27 mouse cellular contexts compared by ENCODE assay signal in genomic region chr3:30772631-30773030, GRCm38 (mm10). TPM values are rescaled to one million over a fixed set of nuclear protein-coding genes. Genes with fewer than 3 reads are reported as not detected.
A peak's percentile ranks its signal among the peaks of the same experiment; 100 is the strongest.
DNase-seq lines count a peak whose midpoint lies in the region; ATAC-seq and TF ChIP-seq lines count a peak whose summit lies in the region.
"Had no signal": no experiment of that assay in that cellular context is flagged by ENCODE, and none has a peak within 500 bp of the region (broad histone marks: within the 10 kb centered on the region; RNA-seq: fewer than 3 reads in every experiment).

No protein-coding gene starts in this region.

- TF ChIP-seq EP300 in stomach, postnatal 0 days (optimal IDR thresholded peaks at IDR 0.05), result no peak

- TF ChIP-seq CTCF in intestine, postnatal 0 days (IDR thresholded peaks at IDR 0.05; ENCODE audit: low read depth), result no peak
- TF ChIP-seq CTCF in stomach, postnatal 0 days (IDR thresholded peaks at IDR 0.05; ENCODE audit: low read depth), result no peak

- no peaks in the 10 kb centered on the region for H3K9me3 ChIP-seq in intestine, embryonic 16.5 days (ENCODE audit: control insufficient read depth, low read length)
- no peaks in the 10 kb centered on the region for H3K9me3 ChIP-seq in intestine, postnatal 0 days (ENCODE audit: control insufficient read depth)
- no peaks in the 10 kb centered on the region for H3K9me3 ChIP-seq in kidney, embryonic 15.5 days (replicated peaks)
- no peaks in the 10 kb centered on the region for H3K9me3 ChIP-seq in stomach, postnatal 0 days (ENCODE audit: control insufficient read depth, low read length)
- H3K9me3 ChIP-seq: embryonic facial prominence, embryonic 12.5 days; G1E; limb, embryonic 13.5 days; lung, embryonic 15.5 days; midbrain, embryonic 10.5 days; midbrain, embryonic 15.5 days; neural tube, embryonic 15.5 days had no signal

- no peaks in the 10 kb centered on the region for H3K36me3 ChIP-seq in intestine, embryonic 16.5 days (ENCODE audit: control insufficient read depth, insufficient read depth, low read length)
- no peaks in the 10 kb centered on the region for H3K36me3 ChIP-seq in intestine, postnatal 0 days (ENCODE audit: control insufficient read depth, insufficient read depth)
- no peaks in the 10 kb centered on the region for H3K36me3 ChIP-seq in kidney, embryonic 15.5 days
- no peaks in the 10 kb centered on the region for H3K36me3 ChIP-seq in stomach, postnatal 0 days (ENCODE audit: control insufficient read depth, insufficient read depth, low read length)
- H3K36me3 ChIP-seq: embryonic facial prominence, embryonic 12.5 days; G1E; limb, embryonic 13.5 days; lung, embryonic 15.5 days; midbrain, embryonic 10.5 days; midbrain, embryonic 15.5 days; neural tube, embryonic 15.5 days had no signal

- H3K27me3 ChIP-seq in intestine, embryonic 16.5 days (replicated peaks; ENCODE audit: control insufficient read depth, insufficient read depth, low read length), result no peaks in the 10 kb centered on the region
- H3K27me3 ChIP-seq in intestine, postnatal 0 days (replicated peaks; ENCODE audit: control insufficient read depth, insufficient read depth, low read length), result no peaks in the 10 kb centered on the region
- no peaks in the 10 kb centered on the region for H3K27me3 ChIP-seq in kidney, embryonic 15.5 days
- no peaks in the 10 kb centered on the region for H3K27me3 ChIP-seq in stomach, postnatal 0 days (ENCODE audit: control insufficient read depth, insufficient read depth, low read length)
- H3K27me3 ChIP-seq: embryonic facial prominence, embryonic 12.5 days; limb, embryonic 13.5 days; lung, embryonic 15.5 days; midbrain, embryonic 15.5 days; neural tube, embryonic 15.5 days had no signal

- no peak overlapping the region for H3K9ac ChIP-seq in intestine, embryonic 16.5 days (ENCODE audit: low read depth, low read length)
- no peak overlapping the region for H3K9ac ChIP-seq in intestine, postnatal 0 days (ENCODE audit: low read depth, low read length)
- H3K9ac ChIP-seq in kidney, embryonic 15.5 days, result no peak overlapping the region
- H3K9ac ChIP-seq in stomach, postnatal 0 days (ENCODE audit: low read length), result no peak overlapping the region
- H3K9ac ChIP-seq: embryonic facial prominence, embryonic 12.5 days; limb, embryonic 13.5 days; lung, embryonic 15.5 days; midbrain, embryonic 15.5 days; neural tube, embryonic 15.5 days had no signal

- no peak overlapping the region for H3K27ac ChIP-seq in intestine, embryonic 16.5 days (ENCODE audit: low read length)
- no peak overlapping the region for H3K27ac ChIP-seq in intestine, postnatal 0 days (ENCODE audit: low read depth, low read length)
- H3K27ac ChIP-seq in kidney, embryonic 15.5 days, result no peak overlapping the region
- H3K27ac ChIP-seq in stomach, postnatal 0 days (replicated peaks), result no peak overlapping the region
- H3K27ac ChIP-seq: embryonic facial prominence, embryonic 12.5 days; layer of hippocampus, adult 2 months; limb, embryonic 13.5 days; lung, embryonic 15.5 days; midbrain, embryonic 10.5 days; midbrain, embryonic 15.5 days; neural tube, embryonic 15.5 days had no signal

- H3K4me1 ChIP-seq in intestine, embryonic 16.5 days (ENCODE audit: control insufficient read depth, insufficient read depth, low read length), result no peaks in the 10 kb centered on the region
- H3K4me1 ChIP-seq in intestine, postnatal 0 days (replicated peaks; ENCODE audit: control insufficient read depth, insufficient read depth, low read length), result no peaks in the 10 kb centered on the region
- no peaks in the 10 kb centered on the region for H3K4me1 ChIP-seq in kidney, embryonic 15.5 days
- H3K4me1 ChIP-seq in stomach, postnatal 0 days (replicated peaks; ENCODE audit: control insufficient read depth, insufficient read depth), result no peaks in the 10 kb centered on the region
- H3K4me1 ChIP-seq: embryonic facial prominence, embryonic 12.5 days; limb, embryonic 13.5 days; lung, embryonic 15.5 days; midbrain, embryonic 10.5 days; midbrain, embryonic 15.5 days; neural tube, embryonic 15.5 days had no signal

- H3K4me3 ChIP-seq in intestine, embryonic 16.5 days (ENCODE audit: low read length), result no peak overlapping the region
- H3K4me3 ChIP-seq in intestine, postnatal 0 days (ENCODE audit: low read depth, low read length), result no peak overlapping the region
- H3K4me3 ChIP-seq in kidney, embryonic 15.5 days (replicated peaks), result no peak overlapping the region
- H3K4me3 ChIP-seq in stomach, postnatal 0 days (ENCODE audit: low read depth, low read length), result no peak overlapping the region
- H3K4me3 ChIP-seq: embryonic facial prominence, embryonic 12.5 days; layer of hippocampus, adult 2 months; limb, embryonic 13.5 days; lung, embryonic 15.5 days; midbrain, embryonic 10.5 days; midbrain, embryonic 15.5 days; neural tube, embryonic 15.5 days had no signal

- peak; percentile 42; the same call in 1 of the 2 replicates for ATAC-seq in intestine, embryonic 16.5 days
- ATAC-seq in intestine, postnatal 0 days, result no peak
- no peak for ATAC-seq in kidney, embryonic 15.5 days (replicated peaks; ENCODE audit: low FRiP score)
- peak; percentile 79 for ATAC-seq in stomach, postnatal 0 days (ENCODE audit: low FRiP score, low TSS enrichment)
- ATAC-seq: forebrain, embryonic 14.5 days; hindbrain, embryonic 16.5 days; midbrain, embryonic 15.5 days had no signal

- H3K4me2 ChIP-seq in intestine, embryonic 16.5 days (ENCODE audit: low read depth, low read length), result no peak overlapping the region
- H3K4me2 ChIP-seq in intestine, postnatal 0 days (replicated peaks; ENCODE audit: low read depth), result no peak overlapping the region
- no peak overlapping the region for H3K4me2 ChIP-seq in kidney, embryonic 15.5 days
- no peak overlapping the region for H3K4me2 ChIP-seq in stomach, postnatal 0 days (replicated peaks; ENCODE audit: low read depth)
- H3K4me2 ChIP-seq: embryonic facial prominence, embryonic 12.5 days; limb, embryonic 13.5 days; liver, embryonic 11.5 days; lung, embryonic 15.5 days; midbrain, embryonic 15.5 days; neural tube, embryonic 15.5 days had no signal

- DNase-seq in kidney, adult 9 months, result peak; percentile 88
- DNase-seq in kidney, postnatal 25 days, result peak; percentile 36 to 86
- peak; percentile 62 for DNase-seq in stomach, postnatal 0 days (ENCODE audit: low spot score)
- no peak for DNase-seq in cerebellum, postnatal 36 days
- DNase-seq: adrenal gland, adult 8-10 months; cerebellum, adult 8-10 months; embryo, embryonic 11 days; right cerebral cortex, postnatal 25 days; thymus, postnatal 25 days had no signal

- 46% methylated on average over 4 of the region's 4 CpGs for WGBS in intestine, embryonic 16.5 days
- WGBS in intestine, postnatal 0 days, result 34% methylated on average over 4 of the region's 4 CpGs
- WGBS in kidney, embryonic 15.5 days, result 70% methylated on average over 4 of the region's 4 CpGs
- 37% methylated on average over 4 of the region's 4 CpGs for WGBS in stomach, postnatal 0 days

RNA-seq across cellular contexts. Expression of gene Sec62, which starts 20.0 kb away (rescaled TPM):
- 56.4 and 60.1 TPM in 2 replicates for polyA plus RNA-seq in intestine, embryonic 16.5 days (2015; fragmentation: Nextera tagmentation; extraction: Ambion mirVana)
- 111 TPM in 2 replicates for polyA plus RNA-seq in intestine, postnatal 0 days (2015; fragmentation: Nextera tagmentation; extraction: Ambion mirVana)
- 90.5 and 106 TPM in 2 replicates for polyA plus RNA-seq in kidney, embryonic 15.5 days (2015; fragmentation: Nextera tagmentation; extraction: Ambion mirVana)
- 106 and 118 TPM in 2 replicates for polyA plus RNA-seq in stomach, postnatal 0 days (2015; fragmentation: Nextera tagmentation; extraction: Ambion mirVana)

RNA-seq across cellular contexts. Expression of gene Samd7, which starts 26.5 kb away (rescaled TPM):
- not detected in 2 replicates for polyA plus RNA-seq in intestine, embryonic 16.5 days (2015; fragmentation: Nextera tagmentation; extraction: Ambion mirVana)
- not detected in 2 replicates for polyA plus RNA-seq in intestine, postnatal 0 days (2015; fragmentation: Nextera tagmentation; extraction: Ambion mirVana)
- polyA plus RNA-seq in kidney, embryonic 15.5 days (2015; fragmentation: Nextera tagmentation; extraction: Ambion mirVana), result not detected in 2 replicates
- not detected in 2 replicates for polyA plus RNA-seq in stomach, postnatal 0 days (2015; fragmentation: Nextera tagmentation; extraction: Ambion mirVana)
- polyA plus RNA-seq: embryonic facial prominence, embryonic 12.5 days; forebrain, embryonic 14.5 days; G1E; gonadal fat pad, adult 2 months; heart, embryonic 14.5 days; hindbrain, embryonic 11.5 days; intestine, embryonic 14.5 days; limb, embryonic 13.5 days; liver, embryonic 11.5 days; lung, embryonic 15.5 days; midbrain, embryonic 10.5 days; midbrain, embryonic 15.5 days; neural tube, embryonic 15.5 days had no signal

Comparison
In these comparisons a context has a peak if more than half of its experiments do, and no peak if none do; other contexts are left out.
1. ATAC-seq: peak in intestine, embryonic 16.5 days (single experiment) and stomach, postnatal 0 days (single experiment); none in intestine, postnatal 0 days (single experiment) and kidney, embryonic 15.5 days (single experiment).
2. DNase-seq: peak in kidney, adult 9 months (single experiment), kidney, postnatal 25 days (2 of 2) and stomach, postnatal 0 days (single experiment); none in cerebellum, postnatal 36 days (0 of 2).